Mouse (Mus musculus): ENCODE results near the gene Cyp2j6.

- TF ChIP-seq CTCF (IDR thresholded peaks at IDR 0.05; ENCODE audit: low read depth, low read length) (no peak), TAL1 (conservative IDR thresholded peaks at IDR 0.05; ENCODE audit: low read depth, low read length) (no peak), GATA2 (IDR thresholded peaks at IDR 0.05; ENCODE audit: borderline replicate concordance, low read depth, low read length) (no peak), POLR2AphosphoS5 (IDR thresholded peaks at IDR 0.05; ENCODE audit: insufficient replicate concordance, low read depth, low read length) (no peak)
Observed at GRCm38 (mm10) chr4:96553133-96553819, at the start of gene Cyp2j6.
